Mouse (Mus musculus): ENCODE measurements around the gene Cobll1. TPM values are rescaled to one million over a fixed set of nuclear protein-coding genes. Genes with fewer than 3 reads are reported as not detected.
A peak's percentile ranks its signal among the peaks of the same experiment; 100 is the strongest.

Gene Cobll1
- total RNA-seq, 2 experiments from 2014 or later: 2.2 to 3.9 TPM

DNA sequence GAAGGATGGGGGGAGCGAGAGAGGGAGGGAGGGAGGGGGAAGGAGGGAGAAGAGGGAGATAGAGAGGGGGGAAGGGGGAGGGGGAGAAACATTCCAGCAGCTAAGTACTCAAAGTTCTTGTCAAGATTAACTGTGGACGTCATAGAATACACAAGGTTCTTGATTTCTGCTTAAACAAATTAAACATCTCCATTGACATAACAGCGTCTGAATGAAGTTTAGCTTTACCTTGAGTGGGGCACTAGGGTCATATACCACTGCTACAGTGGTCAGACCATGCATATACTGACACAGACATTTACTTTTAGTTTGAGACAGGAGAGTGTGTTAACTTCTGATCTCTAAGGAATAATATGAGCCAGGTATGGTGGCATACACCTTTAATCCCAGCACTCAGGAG is 135.4 kb downstream of the Cobll1 start:
- ATAC-seq (replicated peaks; ENCODE audit: poor library complexity): no peak

DNA sequence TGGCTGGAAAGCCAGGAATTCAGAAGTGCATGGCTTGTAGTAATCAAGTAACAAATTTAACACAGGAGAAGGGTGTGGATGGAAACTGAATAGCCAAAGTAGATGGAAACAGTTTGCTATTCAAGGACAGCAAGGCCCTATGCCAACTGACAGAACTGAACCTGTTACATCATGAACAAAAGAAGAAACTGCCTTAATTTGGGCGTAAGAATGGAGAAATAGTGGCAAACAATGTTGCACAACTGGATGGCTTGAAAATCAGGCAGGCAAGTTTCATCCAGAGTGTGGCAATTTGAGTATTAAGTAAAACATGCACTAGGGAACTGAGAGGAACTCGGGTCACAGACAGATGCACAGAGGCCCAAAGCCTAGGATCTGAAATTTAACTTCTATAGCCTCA is 137.8 kb downstream of the Cobll1 start:
- peak; percentile 95 for ATAC-seq (replicated peaks; ENCODE audit: poor library complexity)

DNA sequence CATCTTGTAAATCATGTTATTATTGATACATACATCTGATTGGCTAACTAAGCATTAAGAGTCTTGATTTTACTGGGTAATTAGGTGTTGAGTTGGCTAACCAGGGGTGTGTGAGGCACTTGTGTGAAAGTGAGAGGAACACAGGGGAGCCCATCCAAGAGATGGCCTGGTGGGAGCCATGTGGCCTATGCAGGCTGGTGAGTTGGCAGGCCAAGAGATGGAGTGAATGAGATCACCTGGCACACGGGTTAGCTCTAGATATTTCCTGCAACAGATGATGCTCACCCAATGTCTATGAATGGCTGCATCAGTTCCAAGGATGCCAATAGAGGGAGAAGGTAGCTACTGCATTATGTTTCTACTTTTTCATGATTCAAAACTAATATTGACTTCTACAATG is 139.2 kb downstream of the Cobll1 start:
- ATAC-seq (replicated peaks; ENCODE audit: poor library complexity): no peak

DNA sequence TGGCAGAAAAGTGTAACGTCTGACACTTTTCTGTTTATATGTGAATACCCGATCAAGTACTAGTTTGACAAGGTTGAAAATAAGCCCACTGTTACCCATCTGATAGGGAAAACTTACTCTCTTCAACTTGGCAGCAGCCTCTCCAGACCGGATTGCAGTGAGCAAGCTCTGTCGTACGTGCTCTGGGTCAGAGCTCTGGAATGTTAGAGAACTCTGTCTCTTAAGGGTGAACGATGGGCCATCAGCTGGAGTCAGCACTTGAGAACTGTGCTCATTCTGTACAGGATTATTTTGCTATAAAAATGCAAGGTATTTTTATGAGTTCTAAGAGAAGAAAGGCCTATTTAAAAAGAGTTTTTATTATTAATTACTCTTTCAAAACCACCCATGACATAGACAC is 143.6 kb downstream of the Cobll1 start:
- ATAC-seq (replicated peaks; ENCODE audit: poor library complexity): no peak

DNA sequence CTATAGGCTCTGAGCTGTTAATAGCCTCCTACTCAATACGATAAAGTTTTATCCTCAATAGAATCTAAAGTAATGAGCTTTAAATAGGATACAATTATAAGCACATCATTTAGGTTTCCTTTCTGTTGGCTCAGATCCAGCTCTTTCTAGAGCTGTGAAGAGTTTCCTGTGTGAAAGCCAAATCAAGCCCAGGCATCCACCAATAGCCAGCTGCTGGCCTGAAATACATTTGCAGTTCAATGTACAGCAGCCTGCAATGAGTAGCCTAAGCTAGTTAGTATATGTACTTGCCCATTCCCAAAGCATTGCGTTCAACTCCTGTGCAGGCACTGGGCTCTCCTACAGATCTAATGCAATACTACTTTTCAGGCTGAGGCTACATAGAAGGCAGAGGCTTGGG is 145.2 kb downstream of the Cobll1 start:
- no peak for ATAC-seq (replicated peaks; ENCODE audit: poor library complexity)

DNA sequence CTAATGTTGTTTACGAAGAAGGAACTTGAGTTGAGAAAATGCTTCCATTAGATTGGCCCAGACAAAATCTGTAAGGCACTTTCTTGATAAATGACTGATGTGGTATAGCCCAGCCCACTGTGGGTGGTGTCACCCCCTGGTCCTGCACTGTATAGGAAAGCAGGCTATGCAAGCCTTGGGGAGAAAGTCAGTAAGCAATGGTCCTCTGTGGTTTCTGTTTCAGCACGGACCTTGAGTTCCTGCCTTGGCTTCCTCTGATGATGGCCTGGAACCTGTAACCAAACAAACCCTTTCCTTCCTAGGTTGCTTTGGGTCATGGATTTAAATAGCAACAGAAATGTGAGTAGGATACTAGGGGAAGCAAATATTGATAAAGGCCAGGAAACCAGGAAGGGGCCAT is 148.2 kb downstream of the Cobll1 start:
- ATAC-seq (replicated peaks; ENCODE audit: poor library complexity): peak; percentile 63

DNA sequence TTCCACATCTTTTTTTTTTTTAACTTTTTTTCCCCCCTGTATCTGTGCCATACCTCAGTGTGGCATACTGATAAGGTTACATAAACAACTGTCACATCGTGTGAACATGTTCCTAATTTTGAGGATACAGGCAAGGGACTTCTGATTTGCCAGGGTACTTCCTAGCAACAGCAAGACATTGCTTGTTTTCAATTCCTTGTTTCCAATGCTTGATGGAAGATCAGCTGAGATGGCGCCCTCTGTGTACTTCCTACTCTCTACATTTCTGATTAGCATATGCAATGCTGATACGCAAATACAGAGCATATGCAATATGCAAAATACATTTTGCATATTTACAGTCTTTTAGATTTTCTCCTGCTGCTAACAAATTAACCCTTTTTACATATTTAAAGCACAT is 152.0 kb downstream of the Cobll1 start:
- ATAC-seq (replicated peaks; ENCODE audit: poor library complexity): 0 out of 2 replicates have a peak, but pooled peaks have one; percentile 14

DNA sequence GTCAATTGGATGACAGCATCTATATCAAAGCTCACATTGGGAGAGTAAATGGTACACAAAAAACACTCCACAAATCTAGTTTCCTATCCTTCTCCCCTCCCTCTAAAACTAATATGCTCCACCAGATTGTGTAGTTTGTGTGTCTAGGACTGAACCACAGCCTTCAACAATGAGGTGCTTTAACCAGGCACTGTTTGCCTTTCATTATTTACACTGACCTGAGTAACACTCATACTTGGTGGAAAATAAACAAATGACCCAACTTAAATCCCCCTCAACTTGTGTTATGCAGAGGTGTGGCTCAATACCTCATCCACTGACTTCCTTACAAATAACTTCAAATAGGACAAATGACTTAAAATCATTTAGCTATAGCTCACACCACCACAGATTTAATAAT is 155.8 kb downstream of the Cobll1 start:
- no peak for ATAC-seq (replicated peaks; ENCODE audit: poor library complexity)

DNA sequence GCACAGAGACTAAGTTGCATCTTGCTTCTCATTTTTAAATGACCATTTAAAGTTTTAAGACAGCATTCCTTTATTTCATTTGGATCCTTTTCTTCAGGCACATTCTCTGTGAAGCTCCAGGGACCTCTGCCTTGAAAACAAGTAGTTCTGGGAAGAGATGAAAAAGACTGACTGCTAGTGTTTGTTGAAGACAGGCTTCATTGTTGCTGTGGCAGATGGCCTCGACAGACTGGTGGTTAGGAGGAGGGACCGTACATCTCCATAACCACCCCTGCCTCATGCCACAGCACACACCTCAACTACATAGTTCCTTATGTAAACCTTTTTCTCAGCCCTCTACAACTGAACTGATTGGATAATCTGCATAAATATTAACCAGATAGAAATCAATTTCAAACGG is 161.7 kb downstream of the Cobll1 start:
- no peak for ATAC-seq (replicated peaks; ENCODE audit: poor library complexity)

DNA sequence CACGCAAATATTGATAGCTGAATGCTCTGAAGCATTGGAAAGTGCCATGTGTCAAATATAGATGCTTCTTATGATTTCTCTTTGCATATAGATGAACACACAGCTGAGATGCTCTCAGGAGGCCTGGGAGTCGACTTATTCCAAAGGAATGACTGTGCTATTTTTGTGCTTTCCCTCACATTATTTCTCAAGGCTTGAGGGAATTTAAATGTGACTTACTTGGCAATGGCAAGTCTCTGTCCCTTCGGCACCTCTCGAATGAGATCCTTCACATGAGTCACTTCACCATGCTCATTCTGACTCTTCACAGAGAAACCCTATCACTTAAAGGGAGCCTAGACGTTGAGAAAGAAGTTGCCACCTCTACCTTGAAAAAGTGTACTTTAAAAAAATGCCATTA is 163.4 kb downstream of the Cobll1 start:
- no peak for ATAC-seq (replicated peaks; ENCODE audit: poor library complexity)

DNA sequence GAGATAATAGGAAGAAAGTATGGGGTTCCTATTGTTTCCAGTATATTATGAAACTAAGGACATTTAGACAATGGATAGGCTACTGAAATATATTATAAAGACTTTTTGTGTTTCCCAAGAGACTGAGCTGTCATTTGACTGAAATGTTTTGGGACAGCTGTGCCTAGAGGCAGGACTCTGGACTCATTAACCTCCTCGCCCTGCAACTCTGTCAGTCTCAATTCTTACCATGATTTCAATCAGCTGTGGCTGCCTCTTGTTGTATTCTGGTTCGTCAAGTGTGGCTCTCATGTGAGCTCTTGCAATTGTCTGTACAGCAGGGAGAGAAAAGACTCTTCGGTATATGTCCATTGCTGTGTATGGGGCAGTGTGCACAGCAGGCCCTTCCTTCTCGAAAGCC is 163.8 kb downstream of the Cobll1 start:
- no peak for ATAC-seq (replicated peaks; ENCODE audit: poor library complexity)

DNA sequence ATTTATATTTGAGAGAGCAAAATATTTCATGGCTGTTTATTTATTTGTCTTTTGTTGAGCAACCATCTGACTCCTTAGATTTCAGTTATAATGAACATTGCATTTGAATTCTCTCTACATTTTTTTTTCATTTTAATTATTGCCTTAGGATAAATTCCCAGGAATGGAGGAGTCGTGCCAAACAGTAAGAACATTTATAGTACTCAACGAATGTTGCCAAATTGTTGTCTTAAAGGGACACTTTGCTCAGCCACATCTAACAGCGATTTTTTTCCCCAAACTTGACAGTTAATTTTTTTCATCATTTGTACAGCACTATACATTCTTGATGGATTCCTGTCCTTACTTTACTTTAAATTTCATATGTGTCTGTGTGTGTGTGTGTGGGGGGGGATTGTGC is 167.0 kb downstream of the Cobll1 start:
- ATAC-seq (replicated peaks; ENCODE audit: poor library complexity): no peak

DNA sequence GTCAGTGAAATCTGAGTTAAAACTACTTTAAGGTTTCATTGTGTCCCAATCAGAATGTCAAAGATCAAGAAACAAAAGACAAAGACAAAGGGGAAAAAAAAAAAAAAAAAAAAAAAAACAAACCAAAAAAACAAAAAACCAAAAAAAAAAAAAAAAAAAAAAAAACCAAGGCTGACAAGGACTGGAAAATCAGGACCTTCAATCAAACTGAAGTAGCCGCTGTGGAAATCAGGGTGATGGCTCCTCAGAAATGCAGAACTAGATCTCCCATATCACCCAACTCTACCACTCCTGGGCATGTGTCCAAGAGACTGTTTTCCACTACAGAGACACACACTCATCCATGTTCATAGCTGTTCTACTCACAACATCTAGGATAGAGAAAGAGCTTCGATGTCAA is 185.4 kb downstream of the Cobll1 start:
- peak; percentile 39; the same call in 1 of the 2 replicates for ATAC-seq (replicated peaks; ENCODE audit: poor library complexity)

DNA sequence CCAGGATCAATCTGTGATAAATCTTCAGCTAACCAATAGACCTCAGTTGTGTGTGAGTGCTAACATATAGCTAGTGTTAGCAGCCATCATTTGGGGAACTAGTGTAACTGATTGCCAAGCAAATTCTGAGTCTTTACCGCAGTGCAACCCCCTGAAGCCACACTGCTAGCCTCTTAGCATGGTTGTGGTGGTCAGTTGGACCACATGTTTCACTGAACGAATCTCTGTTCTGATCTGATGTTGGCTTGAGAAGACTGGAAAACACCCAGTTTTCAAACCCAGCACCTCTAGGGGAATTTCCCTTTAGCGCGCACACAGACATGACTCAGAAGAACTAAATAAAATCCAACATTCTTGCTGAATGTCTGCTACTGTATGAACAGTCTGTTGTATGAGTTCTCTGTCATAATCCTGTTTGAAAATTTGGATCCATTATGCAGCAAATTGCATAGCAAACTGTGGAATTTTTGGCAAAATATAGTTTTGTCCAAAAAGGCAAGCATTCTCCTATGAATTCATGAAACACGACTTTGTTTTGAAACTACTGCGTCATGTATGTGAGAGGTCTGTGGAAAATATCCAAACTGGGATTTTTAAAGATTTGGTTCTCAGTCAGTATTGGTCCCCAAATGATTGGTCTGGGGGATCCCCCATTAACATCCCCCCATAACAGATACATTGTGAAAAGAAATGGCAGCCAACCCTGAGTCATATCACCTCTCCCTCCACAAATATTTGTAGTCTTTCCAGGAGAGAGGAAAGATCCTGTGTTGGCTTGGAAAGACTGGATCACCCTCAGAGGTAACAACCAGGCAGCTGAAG is 186.8 kb downstream of the Cobll1 start:
- no peak for ATAC-seq (replicated peaks; ENCODE audit: poor library complexity)

DNA sequence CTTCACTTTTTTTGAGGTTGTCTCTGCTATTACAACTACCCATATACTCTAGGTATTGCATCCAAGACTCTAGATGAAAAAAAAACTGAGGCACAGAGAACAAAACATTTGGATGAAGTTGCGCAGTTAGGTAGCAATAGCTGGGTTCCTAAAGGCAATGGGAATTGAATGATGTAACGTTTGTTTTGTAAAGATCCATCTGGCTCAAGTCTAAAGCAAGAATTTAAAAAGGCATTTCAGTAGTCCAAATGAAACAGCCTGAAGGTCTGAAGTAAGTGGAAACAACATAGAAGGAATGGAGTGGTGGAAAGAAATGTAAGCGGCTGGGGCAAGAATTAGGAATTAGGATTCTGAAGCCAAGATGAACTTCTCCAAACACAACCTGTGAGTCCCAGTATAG is 188.4 kb downstream of the Cobll1 start:
- ATAC-seq (replicated peaks; ENCODE audit: poor library complexity): no peak

DNA sequence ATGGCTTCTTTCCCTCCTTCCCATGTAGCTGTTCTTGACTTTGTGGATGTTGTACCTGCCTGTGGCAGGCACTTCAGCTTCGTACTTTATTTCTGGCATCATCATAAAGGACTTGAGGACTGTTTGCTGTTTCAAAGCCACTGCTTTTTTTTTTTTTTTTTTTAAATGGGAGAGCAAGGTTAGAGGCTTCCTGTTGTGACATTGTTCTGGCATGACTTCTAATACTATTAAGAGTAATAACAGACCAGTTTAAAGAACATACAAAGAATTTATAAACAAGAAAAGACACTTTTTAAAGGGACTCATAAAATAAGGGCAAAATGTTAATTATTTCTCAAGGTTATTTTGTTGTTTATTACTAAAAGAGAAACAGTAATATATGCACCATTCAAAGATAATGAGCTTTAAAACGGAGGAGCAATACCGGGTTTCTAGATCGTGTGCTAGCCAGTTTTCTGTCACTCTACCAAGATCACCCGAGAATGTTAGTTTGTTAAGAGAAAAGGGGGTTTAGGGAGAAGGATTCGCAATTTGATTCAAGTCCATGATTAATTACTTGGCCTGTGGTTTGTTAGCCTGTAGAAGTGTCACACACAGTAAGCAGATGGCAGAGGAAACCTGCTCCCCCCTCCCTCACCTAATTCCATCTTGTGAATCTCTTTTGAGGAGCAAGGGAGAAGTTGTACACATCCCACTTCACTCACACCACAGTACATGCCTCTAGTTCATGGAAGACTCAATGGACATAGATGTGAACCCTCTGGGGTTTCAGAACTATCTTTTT is 190.8 kb downstream of the Cobll1 start:
- ATAC-seq (replicated peaks; ENCODE audit: poor library complexity): no peak

Other genes with a start within 250 kb of the Cobll1 start
- 4.8 and 6.0 TPM in 2 replicates for gene Grb14, start 214.4 kb downstream of the Cobll1 start, total RNA-seq (2015)
- gene Grb14, start 214.4 kb downstream of the Cobll1 start, total RNA-seq (2017): 1.4 and 4.1 TPM in 2 replicates
- gene Slc38a11, start 124.6 kb upstream of the Cobll1 start, total RNA-seq (2015): not detected in 2 replicates
- gene Slc38a11, start 124.6 kb upstream of the Cobll1 start, total RNA-seq (2017): not detected in 2 replicates